Mouse (Mus musculus) frontal cortex, adult 2 months (tissue): ENCODE data around the gene Rab4a. TPM values are rescaled to one million over a fixed set of nuclear protein-coding genes. Genes with fewer than 3 reads are reported as not detected.

Experiments
- DNase-seq, 2 experiments: peaks; one replicate each; pipeline ENCODE4 v3.0.0; 2022; ENCODE audit warnings: low spot score in 1 of 2; ENCODE audit errors: extremely low spot score in 1 of 2
- polyA plus RNA-seq: library from polyadenylated mRNA; depleted of rRNA; stranded (reverse); fragments of >200 nt; gene quantifications from 2 replicates; pipeline ENCODE4 v1.2.3, GENCODE M21; 2012

Rab4a gene
- polyA plus RNA-seq, 1 experiment, result 67.3 TPM

DNA sequence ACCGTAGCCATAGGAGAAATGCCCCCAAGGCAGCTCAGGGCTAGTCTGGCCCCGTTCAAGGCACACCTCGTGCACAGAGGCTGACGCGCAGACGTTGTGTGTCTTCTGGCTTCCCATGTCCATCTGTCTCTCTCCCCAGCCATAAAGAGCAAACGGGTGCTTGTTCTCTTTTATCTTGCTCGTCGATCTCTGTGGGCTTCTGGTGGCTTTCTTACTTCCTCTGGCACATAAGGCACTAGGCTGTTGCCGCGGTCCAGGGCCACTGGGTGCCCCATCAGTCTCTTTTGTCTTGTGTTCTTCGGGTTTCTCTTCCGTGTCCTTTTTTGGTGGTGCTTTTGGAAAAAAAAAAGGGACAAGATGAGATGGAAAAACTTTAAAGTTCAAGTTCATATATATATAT, 39.3 kb downstream of the Rab4a start:
- DNase-seq, result no peak

DNA sequence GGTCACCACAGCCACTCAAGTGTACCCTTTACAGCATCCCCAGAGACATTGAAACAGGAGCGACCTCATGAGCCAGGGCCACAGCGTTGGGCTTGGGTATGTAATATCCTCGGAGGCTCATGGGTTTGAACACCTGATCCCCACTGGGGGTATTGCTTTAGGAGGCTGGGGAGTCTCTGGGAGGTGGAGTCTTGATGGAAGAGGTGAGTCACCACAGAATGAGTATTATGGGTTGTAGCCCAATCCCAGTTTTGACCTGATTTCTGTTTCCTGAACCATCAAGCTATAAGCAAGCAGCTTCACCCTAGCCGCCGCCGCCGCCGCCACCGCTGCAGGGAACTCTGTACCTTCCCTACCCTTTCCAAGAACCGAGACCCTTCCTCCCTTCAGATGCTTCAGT, 40.2 kb downstream of the Rab4a start:
- DNase-seq, result no peak

DNA sequence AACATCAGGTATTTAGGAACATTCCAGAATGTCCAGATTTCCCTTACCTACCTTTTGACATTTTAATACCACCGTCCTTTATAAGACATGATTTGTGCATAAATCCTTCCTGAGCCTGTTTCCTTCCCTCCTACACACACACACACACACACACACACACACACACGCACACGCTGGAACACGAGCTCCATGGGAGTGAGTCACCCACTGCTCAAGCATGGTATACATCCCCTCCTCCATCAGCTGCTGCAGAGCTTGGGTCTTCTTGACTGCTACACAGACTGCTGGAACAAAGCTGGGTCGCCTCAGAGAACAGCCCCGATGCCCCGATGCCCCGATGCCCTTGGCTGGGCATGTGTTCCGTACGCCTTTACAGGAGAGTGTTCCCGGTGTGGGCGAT, 40.7 kb downstream of the Rab4a start:
- DNase-seq, result peak in 1 of 2 experiments; percentile 76

DNA sequence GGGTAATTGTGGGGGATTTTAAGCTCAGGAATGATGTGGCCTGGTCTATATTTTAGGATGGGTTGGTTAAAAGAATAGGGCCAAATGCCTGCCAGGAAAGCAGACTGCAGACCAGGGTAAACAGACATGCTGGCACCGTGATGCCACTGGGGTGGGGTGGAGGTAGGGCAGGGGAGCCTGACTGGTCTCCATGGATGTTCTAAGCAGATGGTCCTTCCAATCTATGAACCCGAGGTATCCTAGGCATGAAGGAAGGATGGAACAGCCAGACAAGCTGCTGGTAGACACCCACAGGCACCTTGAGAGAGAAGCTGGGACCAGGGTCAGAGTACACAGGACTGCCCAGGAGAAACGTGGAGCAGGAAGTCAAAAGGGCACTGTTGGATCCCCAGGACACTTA, 41.8 kb downstream of the Rab4a start:
- no peak for DNase-seq

DNA sequence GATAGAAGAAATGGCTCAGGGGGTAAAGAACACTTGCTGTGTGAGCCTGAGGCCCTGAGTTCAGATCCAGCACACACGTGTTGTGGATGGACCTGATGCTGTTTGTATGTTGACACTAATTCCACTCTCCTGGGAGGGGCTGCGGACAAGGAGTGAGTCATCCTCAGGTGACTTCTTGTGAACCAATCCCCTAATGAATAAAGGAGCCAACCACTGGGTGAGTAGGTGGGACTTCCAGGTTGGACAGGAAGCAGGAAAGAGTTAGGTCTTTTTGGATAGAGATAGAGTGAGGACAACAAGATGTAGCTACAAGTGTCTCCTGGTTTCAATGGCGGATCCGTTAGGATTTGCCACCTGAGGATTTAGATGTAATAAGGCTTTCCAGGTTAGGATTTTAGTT, 43.6 kb downstream of the Rab4a start:
- DNase-seq, result no peak

DNA sequence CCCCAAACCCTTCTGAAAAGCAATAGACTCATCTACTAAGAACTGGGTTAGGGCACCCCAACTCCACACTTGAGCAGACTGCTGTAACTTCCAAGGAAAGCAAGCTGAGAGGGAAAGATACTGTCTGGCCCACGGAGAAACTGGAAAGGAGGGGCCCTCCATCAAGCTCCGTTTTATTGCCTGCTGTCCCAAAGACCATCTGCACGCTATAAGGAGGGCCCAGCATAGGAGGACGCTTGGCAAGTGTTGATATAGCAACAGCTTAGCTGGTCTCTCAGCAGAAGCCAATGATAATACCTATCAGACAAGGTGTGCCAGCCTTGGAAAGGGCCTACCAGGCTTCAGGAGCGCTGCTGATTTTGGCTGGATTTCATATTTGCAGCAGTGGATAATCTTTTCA, 45.8 kb downstream of the Rab4a start:
- DNase-seq, result no peak

DNA sequence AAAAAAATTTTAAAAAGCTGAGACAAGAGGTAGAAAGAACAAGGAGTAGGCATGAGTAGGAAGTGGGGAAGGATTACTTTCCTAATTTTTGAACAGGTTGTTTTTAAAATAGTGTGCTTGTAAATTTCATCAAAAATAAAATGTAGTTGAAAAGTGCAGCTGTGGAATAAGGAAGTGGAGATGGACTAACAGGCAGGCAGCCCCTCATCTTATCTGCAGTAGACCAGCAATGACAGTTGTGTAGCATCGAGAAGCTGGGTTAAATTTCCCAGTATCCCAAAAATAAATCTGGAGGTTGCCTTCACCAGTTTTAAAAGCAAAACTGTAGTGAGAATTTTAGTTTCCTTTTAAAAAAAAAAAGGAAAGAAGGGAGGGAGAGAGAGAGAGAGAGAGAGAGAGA, 48.5 kb downstream of the Rab4a start:
- DNase-seq, result no peak

DNA sequence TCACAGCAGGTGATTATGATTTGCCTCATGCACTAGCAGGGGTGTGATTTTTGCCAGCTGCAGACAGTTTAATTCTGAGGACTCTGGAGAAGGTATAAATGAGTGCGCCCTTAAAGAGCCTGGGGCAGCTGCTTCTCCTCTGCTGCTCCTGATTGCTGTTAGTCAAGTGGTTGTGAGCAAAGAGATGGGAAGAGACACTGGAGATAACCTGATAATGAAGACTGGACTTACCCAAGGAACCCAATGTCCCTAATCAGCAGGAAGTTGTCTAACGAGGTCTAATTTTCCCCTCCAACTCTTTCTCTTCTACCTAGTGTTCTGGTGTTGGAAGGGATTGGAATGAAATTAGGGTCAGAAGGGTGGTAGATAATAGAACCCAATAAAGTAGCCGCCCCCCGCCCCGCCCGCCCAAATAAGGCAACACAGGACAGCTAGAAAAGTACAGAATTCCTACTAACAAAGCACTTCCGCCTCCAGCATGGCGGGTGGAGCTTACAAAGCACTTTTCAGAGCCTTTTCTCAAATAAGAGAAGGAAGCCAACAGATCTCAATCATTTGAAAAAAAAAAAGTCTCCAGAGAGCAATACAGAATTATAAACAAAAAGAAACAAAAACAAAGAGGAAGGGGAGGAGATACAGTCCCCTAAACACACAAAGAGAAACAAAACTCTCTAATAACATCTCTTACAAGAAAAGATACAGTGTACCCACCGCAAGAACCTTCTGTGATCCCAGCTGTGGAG, 49.1 kb downstream of the Rab4a start:
- DNase-seq, result no peak

DNA sequence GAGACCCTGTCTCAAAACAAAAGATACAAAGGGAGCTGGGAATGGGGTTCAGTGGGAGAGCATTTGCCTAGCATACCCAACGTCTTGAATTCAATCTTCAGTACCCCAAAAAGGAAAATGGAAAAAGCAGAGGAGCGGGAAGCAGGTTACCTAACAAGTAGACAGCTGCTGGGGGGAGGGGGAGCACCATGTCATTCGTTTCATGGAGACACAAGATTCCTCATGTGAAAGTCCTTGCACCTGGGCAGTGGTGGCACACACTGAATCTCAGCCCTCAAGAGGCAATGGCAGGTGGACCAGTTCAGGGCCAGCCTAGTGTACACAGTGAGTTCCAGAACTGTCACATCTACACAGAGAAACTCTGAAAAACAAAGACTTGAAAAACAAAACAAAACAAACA, 51.6 kb downstream of the Rab4a start:
- no peak for DNase-seq

DNA sequence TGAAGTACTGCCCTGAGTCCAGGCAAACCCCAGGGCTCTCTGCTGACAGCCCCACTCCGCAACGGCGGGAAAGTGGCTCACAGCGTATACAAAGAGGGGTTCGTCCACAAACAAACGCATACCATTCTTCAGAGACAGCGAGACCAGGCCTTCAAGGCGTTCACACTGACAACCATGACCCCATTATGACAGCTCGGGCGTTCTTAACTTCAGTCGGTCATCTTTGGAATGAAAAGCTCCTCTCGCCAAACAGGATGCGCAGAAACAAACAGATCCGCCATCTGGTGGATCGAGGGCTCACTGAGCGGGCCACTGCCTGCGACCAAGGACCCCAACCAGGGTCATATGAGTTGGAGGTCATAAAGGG, 52.8 kb downstream of the Rab4a start:
- no peak for DNase-seq

DNA sequence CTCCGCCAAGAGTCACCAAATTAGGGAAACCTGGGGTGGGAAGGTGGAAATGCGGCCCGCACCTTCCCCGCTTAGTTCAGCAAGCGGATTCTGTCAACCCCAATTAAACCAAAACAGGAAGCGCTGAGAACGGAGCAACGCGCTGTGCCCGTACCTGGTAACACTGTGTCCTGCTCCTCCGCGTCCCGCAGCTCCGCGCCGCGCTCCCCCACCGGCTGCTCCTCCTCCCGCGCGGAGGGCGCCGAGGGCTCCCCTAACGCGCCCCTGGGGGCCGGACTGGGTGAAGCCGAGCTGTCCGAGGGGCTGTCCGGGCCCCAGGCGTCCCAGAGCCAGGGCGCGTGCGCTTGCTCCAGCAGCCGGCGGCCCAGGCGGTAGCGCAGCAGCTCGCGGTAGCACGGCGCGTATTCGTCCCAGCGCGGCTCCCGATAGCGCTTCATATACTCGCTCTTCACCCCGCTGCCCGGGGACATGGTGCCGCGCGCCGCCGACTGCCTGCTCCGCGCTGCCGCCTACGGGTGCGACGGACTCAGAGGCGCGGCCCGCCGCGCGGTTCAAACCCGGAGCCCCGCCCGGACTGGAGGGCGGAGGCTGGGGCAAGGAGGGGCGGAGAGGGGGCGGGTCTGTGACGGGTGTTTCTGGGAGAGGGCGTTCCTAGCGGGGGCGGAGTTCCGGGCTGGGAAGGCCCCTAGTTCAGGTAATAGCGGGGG, 53.3 kb downstream of the Rab4a start:
- peak; percentile 78 to 91 for DNase-seq

DNA sequence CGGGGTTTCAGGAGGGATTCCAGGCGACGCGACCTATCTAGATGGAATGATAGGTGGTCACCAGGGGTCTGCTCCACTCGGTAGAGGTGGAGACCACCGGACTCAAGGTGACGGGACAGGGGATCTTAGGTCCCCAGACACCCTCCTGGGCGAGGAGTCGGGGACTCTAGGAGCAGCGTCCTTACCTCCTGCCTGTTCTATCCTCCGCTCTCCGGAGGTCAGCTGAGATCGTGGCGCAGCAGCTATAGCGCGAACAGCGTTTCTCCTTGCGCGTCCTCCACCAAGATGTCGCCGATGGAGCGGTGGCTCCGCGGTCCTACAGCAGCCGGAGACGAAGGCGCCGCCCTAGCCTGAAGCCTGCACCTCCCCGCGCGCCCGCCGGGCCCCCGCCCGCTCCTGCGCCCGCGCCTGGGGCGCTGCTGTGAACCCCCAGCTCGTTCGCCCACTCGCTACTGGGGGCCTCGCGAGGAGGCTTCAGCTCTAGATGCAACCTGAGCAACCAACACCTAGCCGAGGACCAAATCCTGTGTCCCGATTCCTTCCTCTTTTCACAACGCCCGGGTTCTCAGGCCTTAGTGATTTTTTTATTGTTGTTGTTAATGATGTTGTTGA, 54.0 kb downstream of the Rab4a start, which contains the start of gene Ccsap:
Gene Ccsap, minus strand, starts transcription at position 562 of the 612 bp plus-strand sequence.
- DNase-seq, result peak in 1 of 2 experiments; percentile 72

DNA sequence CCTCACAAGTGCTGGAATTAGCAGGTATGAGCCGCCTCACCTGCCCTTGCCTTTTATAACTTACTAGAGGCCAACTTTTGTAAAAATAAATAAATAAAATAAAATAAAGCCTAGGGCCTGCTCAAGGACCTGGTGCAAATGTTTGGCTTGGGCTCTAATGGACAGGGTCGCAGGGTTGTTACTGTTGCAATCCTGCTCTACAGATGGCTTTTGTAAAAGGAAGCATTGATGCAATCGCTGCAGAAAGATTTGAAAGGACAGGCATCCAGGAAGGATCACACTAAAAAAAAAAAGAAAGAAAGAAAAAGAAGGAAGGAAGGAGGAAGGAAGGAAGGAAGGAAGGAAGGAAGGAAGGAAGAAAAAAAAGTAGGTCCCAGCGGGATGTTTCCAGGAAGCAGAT, 54.6 kb downstream of the Rab4a start:
- no peak for DNase-seq

DNA sequence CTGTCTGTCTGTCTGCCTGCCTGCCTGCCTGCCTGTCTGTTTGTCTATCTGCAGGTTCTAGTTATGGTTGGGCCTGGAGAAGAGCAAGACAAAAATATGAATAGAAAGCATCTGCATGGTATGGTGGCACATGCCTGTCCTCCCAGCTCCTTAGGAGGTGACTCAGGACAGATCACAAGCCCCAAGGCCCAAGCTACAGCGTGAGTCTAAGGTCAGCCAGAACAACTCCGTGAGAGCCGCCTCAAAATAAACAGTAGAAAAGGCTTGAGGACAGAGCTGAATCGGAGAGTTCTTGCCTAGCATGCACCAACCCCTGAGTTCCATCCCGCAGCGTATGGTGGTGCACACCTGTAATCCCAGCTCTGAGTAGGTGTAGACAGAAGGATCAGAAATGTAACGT, 60.0 kb downstream of the Rab4a start:
- no peak for DNase-seq

DNA sequence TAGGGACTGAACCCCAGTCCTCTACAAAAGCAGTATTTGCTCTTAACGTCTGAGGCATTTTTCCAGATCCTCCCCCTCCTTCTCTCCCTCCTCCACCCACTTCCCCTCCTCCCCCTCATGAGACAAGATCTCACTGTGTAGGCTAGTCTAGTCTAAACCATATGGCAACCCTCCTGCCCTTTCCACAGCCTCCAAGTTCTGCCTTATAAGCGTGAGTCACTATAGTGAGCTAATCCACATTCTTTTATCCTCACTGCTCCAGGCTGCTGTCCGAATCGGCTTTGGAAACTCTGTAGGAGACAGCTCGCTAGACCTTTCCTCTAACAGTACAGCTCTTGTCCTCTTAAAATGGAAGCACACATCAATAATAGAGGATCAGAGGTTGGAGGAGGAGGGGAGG, 61.2 kb downstream of the Rab4a start:
- DNase-seq, result no peak

DNA sequence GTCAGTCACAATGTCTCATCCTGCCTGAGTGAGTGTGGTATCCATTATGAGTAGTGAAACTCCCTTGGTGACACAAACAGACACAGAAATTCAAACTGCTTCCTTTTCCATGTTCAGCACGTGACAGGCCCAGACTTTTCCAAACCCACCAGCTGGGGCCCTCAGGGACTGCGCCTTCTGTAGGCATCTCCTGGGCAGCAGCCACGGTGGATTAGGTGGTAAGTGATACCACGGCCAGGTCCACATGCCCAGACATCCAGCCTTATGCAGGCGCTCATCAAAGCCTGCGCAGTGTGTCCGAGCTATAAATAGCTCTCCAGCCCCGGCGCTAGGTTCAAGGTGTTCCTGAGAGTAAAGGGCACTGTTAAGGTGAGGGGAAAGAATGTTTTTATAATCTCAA, 66.3 kb downstream of the Rab4a start:
- DNase-seq, result no peak

DNA sequence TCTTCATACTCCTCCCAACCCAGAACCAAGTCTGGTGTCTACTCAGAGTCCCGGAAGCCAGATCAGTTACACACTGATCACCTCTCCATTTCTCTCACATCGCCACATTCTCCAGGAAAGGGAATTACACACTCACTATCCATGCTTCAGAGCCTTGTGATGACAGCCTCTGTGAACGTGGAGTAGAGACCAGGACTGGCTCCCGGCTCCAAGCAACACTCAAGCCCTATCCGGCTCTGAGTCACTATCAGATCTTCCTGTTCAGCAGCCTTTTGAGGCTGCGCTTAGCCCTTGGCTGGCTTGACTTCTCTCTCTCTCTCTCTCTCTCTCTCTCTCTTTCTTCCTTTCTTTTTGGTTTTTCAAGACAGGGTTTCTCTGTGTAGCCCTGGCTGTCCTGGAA, 67.6 kb downstream of the Rab4a start:
- DNase-seq, result no peak

DNA sequence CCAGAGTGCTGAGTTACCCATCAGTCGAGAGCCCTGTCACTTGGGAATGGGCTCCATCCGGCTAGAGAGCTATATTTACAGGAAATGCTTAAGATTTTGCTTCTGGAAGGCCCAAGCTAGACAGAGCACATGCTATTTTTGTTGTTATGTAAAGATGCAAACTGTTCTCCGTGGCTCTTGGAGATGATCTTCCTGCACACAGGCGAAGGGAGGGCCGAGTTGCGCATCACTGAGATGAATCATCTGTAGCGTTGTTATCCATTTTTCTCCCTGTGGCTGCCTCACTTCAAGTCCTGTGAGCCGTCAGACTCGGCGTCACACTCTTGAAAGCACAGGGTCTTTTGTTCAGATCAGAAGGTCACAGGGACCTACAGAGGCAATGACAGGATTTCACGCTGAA, 68.5 kb downstream of the Rab4a start:
- peak; percentile 70 to 76 for DNase-seq

DNA sequence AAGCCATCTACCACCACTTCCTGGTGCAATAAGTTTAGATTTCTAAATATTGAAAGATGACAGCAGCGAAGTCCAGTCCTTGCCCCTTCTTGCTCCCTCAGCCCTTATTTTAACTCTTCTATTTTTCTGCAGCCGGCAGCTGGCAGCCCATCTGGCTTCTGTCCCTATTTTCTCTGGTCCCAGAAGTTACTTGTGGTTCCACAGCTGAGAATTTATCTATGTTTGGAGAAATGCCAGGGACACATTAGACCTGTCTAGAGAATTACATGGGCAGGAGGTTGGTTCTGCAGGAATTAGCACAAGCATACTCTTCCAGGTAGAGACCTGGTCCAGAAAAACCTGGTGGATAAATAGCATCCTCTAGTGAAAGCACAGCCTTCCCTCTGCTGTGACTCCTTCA, 72.1 kb downstream of the Rab4a start:
- DNase-seq, result peak in 1 of 2 experiments; percentile 57

DNA sequence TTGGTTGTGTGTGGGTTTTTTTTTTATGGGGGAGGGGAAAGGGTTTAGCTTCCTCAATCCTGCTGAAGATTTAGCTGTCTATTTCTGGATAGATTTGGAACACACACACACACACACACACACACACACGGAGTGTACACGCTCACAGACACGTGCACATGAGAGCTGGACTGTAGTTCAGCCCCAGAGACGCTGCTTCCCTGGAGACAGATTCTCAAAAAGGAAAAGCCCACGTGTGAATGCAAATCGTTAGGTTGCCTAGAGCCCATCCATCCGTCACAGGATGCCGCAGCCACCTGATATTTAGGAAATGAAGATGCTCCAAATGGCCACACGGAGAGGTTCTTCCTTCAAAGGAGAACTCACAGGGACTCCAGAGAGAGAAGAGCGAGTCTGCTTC, 74.5 kb downstream of the Rab4a start:
- peak; percentile 88 for DNase-seq

DNA sequence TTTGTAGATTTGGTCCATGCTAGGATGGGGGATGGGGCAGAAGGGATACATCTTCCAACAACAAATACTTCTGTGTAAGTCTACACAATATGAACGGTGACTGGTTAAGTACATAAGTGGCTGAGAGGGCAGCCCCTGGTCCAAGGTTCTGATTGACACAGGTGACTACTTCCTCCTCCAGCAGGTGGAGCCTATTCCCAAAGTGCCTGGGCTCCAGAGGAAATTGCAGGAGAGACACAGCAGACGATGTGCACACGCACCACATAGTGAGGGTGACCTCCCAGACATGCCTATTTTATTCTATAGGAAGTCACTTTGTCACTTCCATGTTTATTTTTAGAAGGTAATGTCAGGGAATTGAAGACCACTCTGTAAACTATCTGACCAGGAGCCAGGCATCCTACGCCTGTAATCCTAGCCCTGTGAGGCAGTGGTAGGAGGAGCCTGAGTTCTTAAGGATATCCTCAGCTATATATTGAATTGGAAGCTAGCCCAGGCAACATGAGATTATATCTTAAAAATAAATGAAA, 75.1 kb downstream of the Rab4a start:
- DNase-seq, result peak in 1 of 2 experiments; percentile 40

DNA sequence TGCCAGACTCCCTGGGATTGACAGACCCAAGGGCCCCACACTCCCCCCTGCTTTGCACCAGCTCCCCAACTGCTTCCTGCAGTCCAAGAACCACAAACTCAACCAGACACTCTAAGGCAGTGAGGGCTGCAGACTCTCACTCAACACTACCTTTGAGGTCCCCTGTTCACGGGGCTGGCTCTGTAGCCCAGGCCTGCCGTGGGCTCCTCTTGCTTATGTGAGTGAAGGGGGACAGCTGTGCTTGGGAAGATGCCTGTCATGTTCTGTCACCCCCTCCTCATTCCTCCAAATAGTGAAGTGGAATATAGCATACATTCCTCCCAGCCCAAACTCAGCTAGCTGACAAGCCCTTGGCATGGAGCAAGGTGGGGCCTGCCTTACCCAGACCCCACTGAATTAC, 76.6 kb downstream of the Rab4a start:
- DNase-seq, result no peak
